Mouse (Mus musculus) pancreas, adult 10 weeks (tissue): Measurements from ENCODE around the gene Atpaf2. TPM values are rescaled to one million over a fixed set of nuclear protein-coding genes. Genes with fewer than 3 reads are reported as not detected.

Experiments used
- polyA plus RNA-seq: library from polyadenylated mRNA; stranded (reverse); fragments of 350-450 nt; fragmentation: Illumina TruSeq; extraction: RNeasy Lipid Tissue Mini Kit (QIAGEN cat#74804); gene quantifications from one replicate; pipeline ENCODE4 v1.2.3, GENCODE M21; 2015; ENCODE audit warnings: low read depth, low replicate concordance; ENCODE audit not compliant: insufficient read depth

The Atpaf2 gene
- 5.6 TPM for polyA plus RNA-seq

GRCm38 (mm10) chr11:60417717-60418472 is at the start of gene Atpaf2:
Atpaf2 (minus strand) TSS chr11:60418457.

GRCm38 (mm10) chr11:60454080-60454744 is 36.0 kb upstream of the Atpaf2 start, which contains the start of gene Drg2:
Drg2 (plus strand) TSS chr11:60454591.

GRCm38 (mm10) chr11:60416963-60417716 is 1.1 kb downstream of the Atpaf2 start, which contains the start of gene Gid4:
Gid4 (plus strand) TSS chr11:60417145.

GRCm38 (mm10) chr11:60352559-60353411 is 65.5 kb downstream of the Atpaf2 start, which contains the start of the genes Tom1l2 and Drc3:
Tom1l2 (minus strand) TSS chr11:60352905.
Drc3 (plus strand) TSS chr11:60353329.

Other genes with a start within 250 kb of the Atpaf2 start
- 24.9 TPM for gene Srebf1, start 195.9 kb downstream of the Atpaf2 start, polyA plus RNA-seq
- gene Tom1l2, start 65.6 kb downstream of the Atpaf2 start, polyA plus RNA-seq = 13.1 TPM
- gene Drc3, start 65.1 kb downstream of the Atpaf2 start, polyA plus RNA-seq = not detected
- 7.5 TPM for gene Gid4, start 1.3 kb downstream of the Atpaf2 start, polyA plus RNA-seq
- gene Drg2, start 36.1 kb upstream of the Atpaf2 start, polyA plus RNA-seq = 14.7 TPM
- gene Myo15, start 50.9 kb upstream of the Atpaf2 start, polyA plus RNA-seq = not detected
- 9.5 TPM for gene Alkbh5, start 117.9 kb upstream of the Atpaf2 start, polyA plus RNA-seq